Mouse (Mus musculus) R1 (cell line): ENCODE results near the gene Olfr802.

Experiments
- DNase-seq: peaks from one replicate; pipeline ENCODE4 v3.0.0-alpha.2; 2018; ENCODE audit warnings: low read depth, low spot score

Gene Olfr802

GRCm38 (mm10) chr10:129688069-129688468 lies at the start of gene Olfr802:
Olfr802 (minus strand) TSS chr10:129688169.
- DNase-seq: no peak

- DNase-seq: no peak
Observed at GRCm38 (mm10) chr10:129729275-129729674, 41.3 kb upstream of the Olfr802 start, which contains the start of gene Olfr805. Olfr805 (minus strand) TSS chr10:129729375.

DNA sequence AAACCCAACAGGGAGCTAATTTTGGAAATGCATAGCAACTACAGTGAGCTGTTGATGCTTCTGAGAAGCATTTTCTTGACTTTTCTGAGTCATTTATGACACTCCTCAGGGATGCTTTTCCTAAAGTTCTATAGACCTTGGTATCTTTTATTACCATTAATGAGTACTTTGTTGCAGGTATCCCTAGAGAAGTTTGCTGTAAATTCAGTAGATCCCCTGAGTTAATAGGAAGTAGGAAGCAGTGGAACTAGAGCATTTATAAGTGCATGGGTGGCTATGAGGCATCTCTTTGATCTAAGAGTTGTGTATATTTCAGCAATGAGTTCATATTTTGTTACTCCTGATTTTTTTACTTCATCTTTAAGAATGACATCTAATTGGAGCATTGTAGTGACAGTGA lies 14.9 kb upstream of the Olfr802 start, which contains the start of gene Olfr804:
TSS of gene Olfr804 (plus strand) at position 301 of the 400 bp plus-strand sequence.
- no peak for DNase-seq

GRCm38 (mm10) chr10:129694186-129694585 lies 6.2 kb upstream of the Olfr802 start, which contains the start of gene Olfr803:
Olfr803 (minus strand) TSS chr10:129694286.
- DNase-seq: no peak

- DNase-seq: no peak
Observed at GRCm38 (mm10) chr10:129673765-129674164, 14.2 kb downstream of the Olfr802 start, which contains the start of gene Olfr801. Olfr801 (minus strand) TSS chr10:129673865.

- no peak for DNase-seq
Observed at GRCm38 (mm10) chr10:129657394-129657793, 30.6 kb downstream of the Olfr802 start, which contains the start of gene Olfr800. Olfr800 (plus strand) TSS chr10:129657694.

GRCm38 (mm10) chr10:129651763-129652162 lies 36.2 kb downstream of the Olfr802 start:
- DNase-seq: no peak

GRCm38 (mm10) chr10:129637184-129637583 lies 50.8 kb downstream of the Olfr802 start, which contains the start of gene Olfr799:
Olfr799 (plus strand) TSS chr10:129637484.
- no peak for DNase-seq

DNA sequence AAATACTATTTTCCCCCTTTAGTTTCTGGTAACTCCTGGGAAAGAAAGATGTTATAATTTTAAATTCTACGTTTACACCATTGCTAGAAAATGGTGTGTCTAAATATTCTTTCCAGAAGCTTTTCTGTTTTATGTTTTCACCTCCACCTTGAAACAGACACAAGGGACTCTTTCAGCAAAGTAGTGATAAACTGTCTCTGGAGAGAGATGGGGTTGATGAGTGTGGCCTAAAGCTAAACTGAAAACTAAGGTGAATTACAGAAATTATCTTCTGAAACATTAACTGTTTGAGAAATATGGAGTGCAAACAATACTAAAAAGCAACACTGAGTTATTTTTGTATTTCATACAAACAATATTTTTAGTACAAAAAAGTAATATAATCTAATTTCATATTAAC lies 60.1 kb downstream of the Olfr802 start, which contains the start of gene Olfr798:
TSS of gene Olfr798 (minus strand) at position 101 of the 400 bp plus-strand sequence.
- no peak for DNase-seq
